ENCODE assay signal across 7 mouse cellular contexts in genomic region chr14:55592226-55592625, GRCm38 (mm10). TPM values are rescaled to one million over a fixed set of nuclear protein-coding genes. Genes with fewer than 3 reads are reported as not detected.
A peak's percentile ranks its signal among the peaks of the same experiment; 100 is the strongest.
DNase-seq lines count a peak whose midpoint lies in the region; ATAC-seq and TF ChIP-seq lines count a peak whose summit lies in the region.

No protein-coding gene starts in this region.

- peak overlapping the region; percentile 96 for H3K4me2 ChIP-seq in kidney, postnatal 0 days (ENCODE audit: low read length)
- peak overlapping the region; percentile 93 for H3K4me2 ChIP-seq in neural tube, embryonic 13.5 days

- TF ChIP-seq POLR2A in spleen, adult 2 months (IDR thresholded peaks at IDR 0.05; ENCODE audit: low read depth, low read length), result no peak

- no peak for TF ChIP-seq CTCF in spleen, adult 2 months (IDR thresholded peaks at IDR 0.05; ENCODE audit: extremely low read depth, insufficient read depth, insufficient read length, insufficient replicate concordance)
- TF ChIP-seq CTCF in kidney, postnatal 0 days (IDR thresholded peaks at IDR 0.05; ENCODE audit: low read depth), result no peak

- no peaks in the 10 kb centered on the region for H3K27me3 ChIP-seq in spleen, adult 2 months (ENCODE audit: control insufficient read depth, insufficient read depth, low read length)
- H3K27me3 ChIP-seq in kidney, postnatal 0 days (ENCODE audit: insufficient read depth, low read length), result no peaks in the 10 kb centered on the region
- no peaks in the 10 kb centered on the region for H3K27me3 ChIP-seq in neural tube, embryonic 13.5 days

- H3K4me3 ChIP-seq in spleen, adult 2 months (ENCODE audit: extremely low read depth, insufficient read depth, insufficient read length), result peak overlapping the region; percentile 83
- H3K4me3 ChIP-seq in kidney, postnatal 0 days (replicated peaks; ENCODE audit: low read depth, low read length), result peak overlapping the region; percentile 94
- peak overlapping the region; percentile 72 for H3K4me3 ChIP-seq in neural tube, embryonic 13.5 days

- peaks cover 6% of the 10 kb centered on the region; the same call in 1 of the 2 replicates for H3K4me1 ChIP-seq in spleen, adult 2 months (ENCODE audit: control insufficient read depth, insufficient read depth, insufficient read length)
- peaks cover 15% of the 10 kb centered on the region; the same call in 1 of the 2 replicates for H3K4me1 ChIP-seq in kidney, postnatal 0 days (replicated peaks; ENCODE audit: insufficient read depth, low read length)
- H3K4me1 ChIP-seq in neural tube, embryonic 13.5 days (replicated peaks), result peaks cover 37% of the 10 kb centered on the region

- no peaks in the 10 kb centered on the region for H3K9me3 ChIP-seq in kidney, postnatal 0 days (replicated peaks; ENCODE audit: low read length)
- no peaks in the 10 kb centered on the region for H3K9me3 ChIP-seq in neural tube, embryonic 13.5 days

- ATAC-seq in erythroblast, adult 5-6 weeks (replicated peaks; ENCODE audit: low FRiP score, poor library complexity, severe bottlenecking), result peak; percentile 10
- ATAC-seq in kidney, postnatal 0 days (replicated peaks; ENCODE audit: low FRiP score, low read depth), result no peak
- ATAC-seq in neural tube, embryonic 13.5 days (ENCODE audit: low read depth), result no peak

- H3K36me3 ChIP-seq in spleen, adult 2 months (ENCODE audit: control insufficient read depth, insufficient read depth, low read length), result peaks cover 40% of the 10 kb centered on the region
- peaks cover 33% of the 10 kb centered on the region for H3K36me3 ChIP-seq in kidney, postnatal 0 days (ENCODE audit: insufficient read depth, low read length)
- H3K36me3 ChIP-seq in neural tube, embryonic 13.5 days, result peaks cover 49% of the 10 kb centered on the region

- peak overlapping the region; percentile 92 for H3K9ac ChIP-seq in kidney, postnatal 0 days (ENCODE audit: low read depth, low read length)
- peak overlapping the region; percentile 91 for H3K9ac ChIP-seq in neural tube, embryonic 13.5 days

- H3K27ac ChIP-seq in spleen, adult 2 months (ENCODE audit: insufficient read depth, low read length), result peak overlapping the region; percentile 95
- peak overlapping the region; percentile 99 for H3K27ac ChIP-seq in kidney, postnatal 0 days
- peak overlapping the region; percentile 96 for H3K27ac ChIP-seq in neural tube, embryonic 13.5 days (replicated peaks)

- DNase-seq in spleen, adult 2 months (ENCODE audit: low read depth in 1 of 2, low spot score in 2 of 2), result no peak
- no peak for DNase-seq in spleen, postnatal 4 days (ENCODE audit: low spot score in 2 of 2)
- peak; percentile 15 for DNase-seq in kidney, postnatal 0 days (ENCODE audit: low spot score)
- DNase-seq in adrenal gland, adult 18-20 months (ENCODE audit: low spot score in 2 of 2), result no peak
- no peak for DNase-seq in right cerebral cortex, postnatal 25 days

- WGBS in spleen, adult 2 months, result 4% methylated on average over 16 of the region's 16 CpGs
- WGBS in kidney, postnatal 0 days, result 4% methylated on average over 16 of the region's 16 CpGs
- WGBS in neural tube, embryonic 13.5 days, result 4% methylated on average over 16 of the region's 16 CpGs

RNA-seq across cellular contexts. Expression of gene Rnf31, which starts 0.7 kb away (rescaled TPM):
- polyA plus RNA-seq in spleen, adult 2 months (2012; rRNA removed), result 52.5 and 63.2 TPM in 2 replicates
- total RNA-seq in erythroblast, adult 5-6 weeks (2015; ENCODE audit: low replicate concordance), result 6.5 and 9.4 TPM in 2 replicates
- 7.1 and 8.9 TPM in 2 replicates for total RNA-seq in erythroblast, adult 5-6 weeks (2017; ENCODE audit: low replicate concordance)
- polyA plus RNA-seq in kidney, postnatal 0 days (2015; fragmentation: Nextera tagmentation; extraction: Ambion mirVana), result 17.9 TPM in 2 replicates
- polyA plus RNA-seq in neural tube, embryonic 13.5 days (2015; fragmentation: Nextera tagmentation; extraction: Ambion mirVana), result 21.7 and 27.5 TPM in 2 replicates
- 10 to 100 TPM; 28.1 to 36.0 TPM for total RNA-seq in adrenal gland, adult 18-20 months (2021)

RNA-seq across cellular contexts. Expression of gene Psme2, which starts 1.3 kb away (rescaled TPM):
- 60.4 and 67.7 TPM in 2 replicates for polyA plus RNA-seq in spleen, adult 2 months (2012; rRNA removed)
- 74.0 and 102 TPM in 2 replicates for total RNA-seq in erythroblast, adult 5-6 weeks (2015; ENCODE audit: low replicate concordance)
- 83.1 and 86.1 TPM in 2 replicates for total RNA-seq in erythroblast, adult 5-6 weeks (2017; ENCODE audit: low replicate concordance)
- 281 and 286 TPM in 2 replicates for polyA plus RNA-seq in kidney, postnatal 0 days (2015; fragmentation: Nextera tagmentation; extraction: Ambion mirVana)
- 178 and 199 TPM in 2 replicates for polyA plus RNA-seq in neural tube, embryonic 13.5 days (2015; fragmentation: Nextera tagmentation; extraction: Ambion mirVana)
- 100 to 1,000 TPM; 400 to 422 TPM for total RNA-seq in adrenal gland, adult 18-20 months (2021)

RNA-seq across cellular contexts. Expression of gene Emc9, which starts 7.1 kb away (rescaled TPM):
- 14.5 and 15.0 TPM in 2 replicates for polyA plus RNA-seq in spleen, adult 2 months (2012; rRNA removed)
- total RNA-seq in erythroblast, adult 5-6 weeks (2015; ENCODE audit: low replicate concordance), result 10.9 TPM in 1 of 2 replicates, not detected in the other
- total RNA-seq in erythroblast, adult 5-6 weeks (2017; ENCODE audit: low replicate concordance), result 2.6 and 3.6 TPM in 2 replicates
- polyA plus RNA-seq in kidney, postnatal 0 days (2015; fragmentation: Nextera tagmentation; extraction: Ambion mirVana), result 14.3 and 16.6 TPM in 2 replicates
- 20.4 and 24.5 TPM in 2 replicates for polyA plus RNA-seq in neural tube, embryonic 13.5 days (2015; fragmentation: Nextera tagmentation; extraction: Ambion mirVana)
- total RNA-seq in adrenal gland, adult 18-20 months (2021), result 10 to 100 TPM; 27.5 to 45.7 TPM

RNA-seq across cellular contexts. Expression of gene Irf9, which starts 11.1 kb away (rescaled TPM):
- polyA plus RNA-seq in spleen, adult 2 months (2012; rRNA removed), result 101 and 154 TPM in 2 replicates
- 65.1 and 69.8 TPM in 2 replicates for total RNA-seq in erythroblast, adult 5-6 weeks (2015; ENCODE audit: low replicate concordance)
- total RNA-seq in erythroblast, adult 5-6 weeks (2017; ENCODE audit: low replicate concordance), result 104 and 106 TPM in 2 replicates
- polyA plus RNA-seq in kidney, postnatal 0 days (2015; fragmentation: Nextera tagmentation; extraction: Ambion mirVana), result 24.2 and 27.4 TPM in 2 replicates
- polyA plus RNA-seq in neural tube, embryonic 13.5 days (2015; fragmentation: Nextera tagmentation; extraction: Ambion mirVana), result 9.8 and 10.4 TPM in 2 replicates
- total RNA-seq in adrenal gland, adult 18-20 months (2021), result 10 to 100 TPM; 20.0 to 26.2 TPM

RNA-seq across cellular contexts. Expression of gene Psme1, which starts 14.3 kb away (rescaled TPM):
- 101 and 118 TPM in 2 replicates for polyA plus RNA-seq in spleen, adult 2 months (2012; rRNA removed)
- 271 and 301 TPM in 2 replicates for total RNA-seq in erythroblast, adult 5-6 weeks (2015; ENCODE audit: low replicate concordance)
- total RNA-seq in erythroblast, adult 5-6 weeks (2017; ENCODE audit: low replicate concordance), result 107 and 147 TPM in 2 replicates
- 179 and 181 TPM in 2 replicates for polyA plus RNA-seq in kidney, postnatal 0 days (2015; fragmentation: Nextera tagmentation; extraction: Ambion mirVana)
- 167 and 179 TPM in 2 replicates for polyA plus RNA-seq in neural tube, embryonic 13.5 days (2015; fragmentation: Nextera tagmentation; extraction: Ambion mirVana)
- 100 to 1,000 TPM; 231 to 367 TPM for total RNA-seq in adrenal gland, adult 18-20 months (2021)
